Mouse (Mus musculus) erythroblast, embryonic 14.5 days (primary cell): Measurements from ENCODE around the gene Pmm2.

Experiments used
- GATA1 ChIP-seq: IDR thresholded peaks from 2 replicates; pipeline ENCODE4 v1.6.1; 2012; ENCODE audit warnings: low read length, inconsistent platforms, mixed read lengths
- TAL1 ChIP-seq: IDR thresholded peaks from 3 replicates; pipeline ENCODE4 v1.6.1; 2012; ENCODE audit warnings: low read length, inconsistent platforms, mixed read lengths

DNA sequence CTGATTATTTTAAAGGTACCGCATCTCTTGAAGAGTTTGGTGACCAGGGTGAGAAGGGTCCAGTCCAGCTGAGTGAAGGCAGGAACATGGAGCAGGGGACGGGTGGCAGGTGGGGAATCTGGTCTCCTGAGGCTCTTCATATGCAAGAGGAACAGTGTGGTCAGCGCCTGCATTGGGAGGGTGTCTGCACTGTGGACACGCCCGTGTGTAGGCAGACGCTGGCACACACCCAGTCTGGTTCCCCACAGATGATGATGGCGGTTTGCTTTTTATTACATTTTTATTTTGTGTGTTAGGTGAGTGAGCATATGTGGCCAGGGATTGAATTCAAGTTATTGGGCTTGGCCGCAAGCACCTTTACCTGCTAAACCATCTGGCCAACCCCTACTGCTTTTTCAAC, 38.1 kb downstream of the Pmm2 start:
- no peak for TF ChIP-seq TAL1
- TF ChIP-seq GATA1 = no peak
